Mouse (Mus musculus) kidney, adult 2 months (tissue): ENCODE data around the gene Acadsb. TPM values are rescaled to one million over a fixed set of nuclear protein-coding genes. Genes with fewer than 3 reads are reported as not detected.
A peak's percentile ranks its signal among the peaks of the same experiment; 100 is the strongest.
"Not testable (repeated sequence)": the region's sequence is repeated elsewhere in the genome, so short reads cannot be mapped to it uniquely, and the experiment has no call there.

Experiments
- DNase-seq: peaks from one replicate; pipeline ENCODE4 v3.0.0; 2021
- H3K27ac ChIP-seq: fragments of 200-500 bp; 2 replicates; pipeline ENCODE4 v1.5.1; 2012; ENCODE audit warnings: low read depth, low read length, control low read depth, inconsistent platforms; ENCODE audit not compliant: insufficient read depth
- H3K27me3 ChIP-seq: fragments of 200-500 bp; replicated peaks from 2 replicates; pipeline ENCODE4 v1.6.1; 2012; ENCODE audit warnings: mild to moderate bottlenecking, moderate library complexity, low read length, inconsistent platforms; ENCODE audit not compliant: control insufficient read depth, insufficient read depth
- H3K36me3 ChIP-seq: fragments of 200-500 bp; 2 replicates; pipeline ENCODE4 v1.6.1; 2012; ENCODE audit warnings: mild to moderate bottlenecking, moderate library complexity, low read length, inconsistent platforms; ENCODE audit not compliant: control insufficient read depth, insufficient read depth
- H3K4me1 ChIP-seq: fragments of 200-500 bp; 2 replicates; pipeline ENCODE4 v1.6.1; 2011; ENCODE audit warnings: low read length; ENCODE audit not compliant: control insufficient read depth, insufficient read depth
- H3K4me3 ChIP-seq: fragments of 200-500 bp; 2 replicates; pipeline ENCODE4 v1.5.1; 2011; ENCODE audit warnings: mild to moderate bottlenecking, low read depth, low read length, control low read depth; ENCODE audit not compliant: insufficient read depth
- CTCF ChIP-seq: fragments of 200-500 bp; conservative IDR thresholded peaks from 2 replicates; pipeline ENCODE4 v1.5.1; 2011; ENCODE audit warnings: low read depth, mild to moderate bottlenecking, control low read depth, low read length, moderate library complexity, mixed read lengths; ENCODE audit not compliant: insufficient read depth, insufficient read length
- POLR2A ChIP-seq: fragments of 200-500 bp; IDR thresholded peaks from one replicate; pipeline ENCODE4 v1.6.1; 2011; ENCODE audit warnings: low read depth, low read length, control low read depth
- WGBS: fragments of 180-500 bp; shearing (Covaris S2); methylation state at CpG from one replicate; pipeline ENCODE4 v1.1.7; 2018; 5-methylcytosine and 5-hydroxymethylcytosine counted together
- polyA plus RNA-seq: library from polyadenylated mRNA; depleted of rRNA; stranded (reverse); fragments of >200 nt; gene quantifications from 2 replicates; pipeline ENCODE4 v1.2.3, GENCODE M21; 2012

Acadsb gene
- polyA plus RNA-seq, 1 experiment = 30.9 TPM

DNA sequence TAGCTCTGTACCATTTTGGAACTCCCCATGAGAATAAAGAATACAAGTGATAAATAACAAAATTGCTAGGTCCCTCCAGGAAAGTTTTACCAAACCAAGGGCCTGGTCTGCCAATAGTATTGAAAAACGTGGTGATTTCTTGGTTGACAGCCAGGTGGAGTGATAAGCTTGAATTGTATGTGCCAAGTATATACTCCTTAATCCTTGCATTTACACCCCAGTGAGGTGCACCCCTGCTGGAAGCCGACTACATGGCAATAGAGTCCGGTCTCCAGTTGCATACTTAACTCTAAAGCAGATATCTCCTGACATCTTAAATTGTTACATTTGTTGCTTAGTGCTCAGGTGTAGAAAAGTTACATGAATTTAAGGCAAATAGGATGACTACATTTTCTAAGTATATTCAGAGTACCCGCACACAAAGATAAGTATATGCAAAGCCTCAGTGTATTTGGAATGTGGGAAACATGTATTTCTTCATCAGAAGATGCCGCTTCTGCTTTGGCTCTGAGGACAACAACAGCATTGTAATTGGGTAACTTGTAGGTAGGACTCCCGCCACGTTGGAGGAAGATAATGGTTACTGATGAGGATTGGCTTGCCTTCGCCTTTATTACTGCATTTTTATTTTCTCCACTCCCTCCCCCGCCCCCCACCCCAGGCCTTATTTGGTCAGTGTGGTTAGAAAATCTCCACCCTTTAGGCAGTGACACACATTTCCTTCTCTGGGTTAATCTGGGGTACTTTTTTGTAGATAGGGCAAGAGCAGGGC lies 38.3 kb upstream of the Acadsb start:
- WGBS = 73% methylated on average over 9 of the region's 9 CpGs
- Histone ChIP-seq H3K4me1 (no peaks in the 10 kb centered on the region), H3K36me3 (no peaks in the 10 kb centered on the region), H3K4me3 (no peak overlapping the region), H3K27me3 (no peaks in the 10 kb centered on the region), H3K27ac (no peak overlapping the region)
- DNase-seq = no peak
- TF ChIP-seq POLR2A (no peak), CTCF (no peak)

- H3K27ac ChIP-seq, H3K36me3 ChIP-seq, H3K4me1 ChIP-seq, H3K4me3 ChIP-seq, H3K27me3 ChIP-seq: not testable (repeated sequence)
- 66% methylated on average over 7 of the region's 7 CpGs for WGBS
- peak; percentile 17 for DNase-seq
Measured at GRCm38 (mm10) chr7:131391761-131392160, 18.6 kb upstream of the Acadsb start.

- Histone ChIP-seq H3K4me3 (peak overlapping the region; percentile 80), H3K4me1 (peaks cover 13% of the 10 kb centered on the region), H3K36me3 (no peaks in the 10 kb centered on the region), H3K27ac (no peak overlapping the region), H3K27me3 (no peaks in the 10 kb centered on the region)
- DNase-seq = peak; percentile 42
- WGBS = 3% methylated on average over 16 of the region's 16 CpGs
- TF ChIP-seq CTCF = no peak
- no peak for TF ChIP-seq POLR2A
Measured at GRCm38 (mm10) chr7:131409321-131409987, 947 bp upstream of the Acadsb start.

- no peak for DNase-seq
- TF ChIP-seq CTCF (no peak), POLR2A (no peak)
- H3K4me3 ChIP-seq = peak overlapping the region; percentile 80
- under 1% methylated on average over 38 of the region's 38 CpGs for WGBS
- H3K27ac ChIP-seq = peak overlapping the region; percentile 57
- peaks cover 9% of the 10 kb centered on the region for H3K4me1 ChIP-seq
- no peaks in the 10 kb centered on the region for H3K27me3 ChIP-seq
- no peaks in the 10 kb centered on the region for H3K36me3 ChIP-seq
Measured at GRCm38 (mm10) chr7:131409988-131410385, 414 bp upstream of the Acadsb start.

GRCm38 (mm10) chr7:131411221-131411940 lies 980 bp downstream of the Acadsb start:
- DNase-seq = peak; percentile 60
- H3K4me3 ChIP-seq = peak overlapping the region; percentile 63
- TF ChIP-seq POLR2A (no peak), CTCF (no peak)
- no peaks in the 10 kb centered on the region for H3K36me3 ChIP-seq
- peak overlapping the region; percentile 76 for H3K27ac ChIP-seq
- peaks cover 9% of the 10 kb centered on the region; the same call in 1 of the 2 replicates for H3K4me1 ChIP-seq
- 10% methylated on average over 10 of the region's 10 CpGs for WGBS
- H3K27me3 ChIP-seq = no peaks in the 10 kb centered on the region

GRCm38 (mm10) chr7:131411941-131412270 lies 1.5 kb downstream of the Acadsb start:
- H3K27ac ChIP-seq = peak overlapping the region; percentile 76
- H3K4me1 ChIP-seq = peaks cover 9% of the 10 kb centered on the region; the same call in 1 of the 2 replicates
- H3K4me3 ChIP-seq = no peak overlapping the region
- 29% methylated on average over 2 of the region's 2 CpGs for WGBS
- DNase-seq = peak; percentile 36
- no peaks in the 10 kb centered on the region for H3K36me3 ChIP-seq
- H3K27me3 ChIP-seq = no peaks in the 10 kb centered on the region
- TF ChIP-seq CTCF (no peak), POLR2A (no peak)

GRCm38 (mm10) chr7:131416742-131417141 lies 6.3 kb downstream of the Acadsb start:
- H3K27ac ChIP-seq, DNase-seq: not testable (repeated sequence)

More at GRCm38 (mm10) chr7:131416742-131417141, 6.3 kb downstream of the Acadsb start:
- H3K4me3 ChIP-seq, H3K4me1 ChIP-seq, H3K27me3 ChIP-seq, H3K36me3 ChIP-seq: not testable (repeated sequence)
